14 mouse cellular contexts compared by ENCODE assay signal in genomic region chr14:7954071-7954471, GRCm38 (mm10). TPM values are rescaled to one million over a fixed set of nuclear protein-coding genes. Genes with fewer than 3 reads are reported as not detected.
DNase-seq lines count a peak whose midpoint lies in the region; ATAC-seq and TF ChIP-seq lines count a peak whose summit lies in the region.
"Had no signal": no experiment of that assay in that cellular context is flagged by ENCODE, and none has a peak within 500 bp of the region (broad histone marks: within the 10 kb centered on the region; RNA-seq: fewer than 3 reads in every experiment).

No protein-coding gene starts in this region.

- no peak for TF ChIP-seq CTCF in stomach, postnatal 0 days (IDR thresholded peaks at IDR 0.05; ENCODE audit: low read depth)

- 52% methylated on average over 6 of the region's 6 CpGs for WGBS in forebrain, embryonic 10.5 days
- WGBS in forebrain, embryonic 13.5 days: 32% methylated on average over 6 of the region's 6 CpGs
- WGBS in midbrain, embryonic 16.5 days: 40% methylated on average over 6 of the region's 6 CpGs
- 33% methylated on average over 6 of the region's 6 CpGs for WGBS in midbrain, embryonic 15.5 days
- WGBS in intestine, embryonic 14.5 days: 37% methylated on average over 6 of the region's 6 CpGs
- 27% methylated on average over 6 of the region's 6 CpGs for WGBS in stomach, postnatal 0 days

- H3K9me3 ChIP-seq in forebrain, embryonic 10.5 days: no peaks in the 10 kb centered on the region
- H3K9me3 ChIP-seq in forebrain, embryonic 13.5 days (replicated peaks): no peaks in the 10 kb centered on the region
- no peaks in the 10 kb centered on the region for H3K9me3 ChIP-seq in midbrain, embryonic 16.5 days (replicated peaks; ENCODE audit: control insufficient read depth, low read length, poor library complexity, severe bottlenecking)
- H3K9me3 ChIP-seq in midbrain, embryonic 15.5 days: no peaks in the 10 kb centered on the region
- H3K9me3 ChIP-seq in intestine, embryonic 14.5 days (ENCODE audit: control insufficient read depth, low read length): no peaks in the 10 kb centered on the region
- H3K9me3 ChIP-seq in stomach, postnatal 0 days (ENCODE audit: control insufficient read depth, low read length): no peaks in the 10 kb centered on the region
- H3K9me3 ChIP-seq: megakaryocyte, embryonic 14.5 days had no signal

- no peak for TF ChIP-seq EP300 in stomach, postnatal 0 days (optimal IDR thresholded peaks at IDR 0.05)

- peaks cover 32% of the 10 kb centered on the region for H3K36me3 ChIP-seq in forebrain, embryonic 10.5 days (replicated peaks)
- H3K36me3 ChIP-seq in forebrain, embryonic 13.5 days (ENCODE audit: poor library complexity, severe bottlenecking): peaks cover 29% of the 10 kb centered on the region
- H3K36me3 ChIP-seq in midbrain, embryonic 16.5 days (ENCODE audit: control insufficient read depth, insufficient read depth, low read length): peaks cover 15% of the 10 kb centered on the region
- H3K36me3 ChIP-seq in midbrain, embryonic 15.5 days (replicated peaks): peaks cover 5% of the 10 kb centered on the region; the same call in 1 of the 2 replicates
- H3K36me3 ChIP-seq in intestine, embryonic 14.5 days (ENCODE audit: control insufficient read depth, insufficient read depth, low read length): peaks cover 27% of the 10 kb centered on the region
- peaks cover 3% of the 10 kb centered on the region for H3K36me3 ChIP-seq in stomach, postnatal 0 days (ENCODE audit: control insufficient read depth, insufficient read depth, low read length)

- H3K27me3 ChIP-seq in forebrain, embryonic 10.5 days (ENCODE audit: poor library complexity, severe bottlenecking): no peaks in the 10 kb centered on the region
- H3K27me3 ChIP-seq in forebrain, embryonic 13.5 days: no peaks in the 10 kb centered on the region
- H3K27me3 ChIP-seq in midbrain, embryonic 16.5 days (ENCODE audit: control insufficient read depth, insufficient read depth, low read depth, low read length): no peaks in the 10 kb centered on the region
- H3K27me3 ChIP-seq in midbrain, embryonic 15.5 days (replicated peaks): no peaks in the 10 kb centered on the region
- no peaks in the 10 kb centered on the region for H3K27me3 ChIP-seq in intestine, embryonic 14.5 days (replicated peaks; ENCODE audit: control insufficient read depth, insufficient read depth, low read length)
- no peaks in the 10 kb centered on the region for H3K27me3 ChIP-seq in stomach, postnatal 0 days (ENCODE audit: control insufficient read depth, insufficient read depth, low read length)

- peaks cover 36% of the 10 kb centered on the region for H3K4me1 ChIP-seq in forebrain, embryonic 10.5 days
- peaks cover 20% of the 10 kb centered on the region; the same call in 1 of the 2 replicates for H3K4me1 ChIP-seq in forebrain, embryonic 13.5 days
- H3K4me1 ChIP-seq in midbrain, embryonic 16.5 days (ENCODE audit: control insufficient read depth, insufficient read depth, low read length): no peaks in the 10 kb centered on the region
- no peaks in the 10 kb centered on the region for H3K4me1 ChIP-seq in midbrain, embryonic 15.5 days
- H3K4me1 ChIP-seq in intestine, embryonic 14.5 days (replicated peaks; ENCODE audit: control insufficient read depth, insufficient read depth, low read length): peaks cover 11% of the 10 kb centered on the region
- peaks cover 6% of the 10 kb centered on the region; the same call in 1 of the 2 replicates for H3K4me1 ChIP-seq in stomach, postnatal 0 days (replicated peaks; ENCODE audit: control insufficient read depth, insufficient read depth)

- H3K4me2 ChIP-seq in forebrain, embryonic 13.5 days: no peak overlapping the region
- no peak overlapping the region for H3K4me2 ChIP-seq in midbrain, embryonic 16.5 days (ENCODE audit: low read length)
- no peak overlapping the region for H3K4me2 ChIP-seq in midbrain, embryonic 15.5 days
- H3K4me2 ChIP-seq in intestine, embryonic 14.5 days (ENCODE audit: low read length): no peak overlapping the region
- no peak overlapping the region for H3K4me2 ChIP-seq in stomach, postnatal 0 days (replicated peaks; ENCODE audit: low read depth)

- H3K4me3 ChIP-seq in forebrain, embryonic 10.5 days: no peak overlapping the region
- no peak overlapping the region for H3K4me3 ChIP-seq in forebrain, embryonic 13.5 days
- H3K4me3 ChIP-seq in midbrain, embryonic 16.5 days (ENCODE audit: low read depth, low read length): no peak overlapping the region
- H3K4me3 ChIP-seq in midbrain, embryonic 15.5 days: no peak overlapping the region
- H3K4me3 ChIP-seq in intestine, embryonic 14.5 days (ENCODE audit: low read depth, low read length): no peak overlapping the region
- H3K4me3 ChIP-seq in stomach, postnatal 0 days (ENCODE audit: low read depth, low read length): no peak overlapping the region
- H3K4me3 ChIP-seq: megakaryocyte, embryonic 14.5 days had no signal

- peak overlapping the region; percentile 74 for H3K27ac ChIP-seq in forebrain, embryonic 10.5 days
- H3K27ac ChIP-seq in forebrain, embryonic 13.5 days: no peak overlapping the region
- H3K27ac ChIP-seq in midbrain, embryonic 16.5 days (ENCODE audit: low read length): peak overlapping the region; percentile 28; the same call in 1 of the 2 replicates
- no peak overlapping the region for H3K27ac ChIP-seq in midbrain, embryonic 15.5 days
- H3K27ac ChIP-seq in intestine, embryonic 14.5 days (ENCODE audit: low read depth): peak overlapping the region; percentile 47
- peak overlapping the region; percentile 50 for H3K27ac ChIP-seq in stomach, postnatal 0 days (replicated peaks)

- DNase-seq in forebrain, embryonic 10.5 days (ENCODE audit: extremely low spot score, low spot score): no peak
- no peak for DNase-seq in intestine, embryonic 14.5 days (ENCODE audit: low spot score)
- DNase-seq in stomach, postnatal 0 days (ENCODE audit: low spot score): peak; percentile 60
- DNase-seq in frontal cortex, postnatal 25 days (ENCODE audit: low spot score in 2 of 2): no peak
- DNase-seq in cerebellum, adult 18-20 months: no peak
- DNase-seq: cerebellum, postnatal 36 days; gastrocnemius, postnatal 36 days; layer of hippocampus, postnatal 36 days had no signal

- ATAC-seq in forebrain, embryonic 13.5 days: no peak
- ATAC-seq in midbrain, embryonic 16.5 days: no peak
- ATAC-seq in midbrain, embryonic 15.5 days (replicated peaks): no peak
- peak; percentile 73 for ATAC-seq in intestine, embryonic 14.5 days (replicated peaks; ENCODE audit: low FRiP score, low TSS enrichment, low read depth)
- peak; percentile 44 for ATAC-seq in stomach, postnatal 0 days (ENCODE audit: low FRiP score, low TSS enrichment)

- H3K9ac ChIP-seq in forebrain, embryonic 13.5 days: no peak overlapping the region
- no peak overlapping the region for H3K9ac ChIP-seq in midbrain, embryonic 16.5 days (ENCODE audit: low read depth, low read length)
- H3K9ac ChIP-seq in midbrain, embryonic 15.5 days: no peak overlapping the region
- no peak overlapping the region for H3K9ac ChIP-seq in intestine, embryonic 14.5 days (ENCODE audit: low read length)
- no peak overlapping the region for H3K9ac ChIP-seq in stomach, postnatal 0 days (ENCODE audit: low read length)

RNA-seq across cellular contexts. Expression of gene Gm45521, which starts 3.0 kb away (rescaled TPM):
- polyA plus RNA-seq in forebrain, embryonic 10.5 days (2016; fragmentation: Nextera tagmentation; extraction: Ambion mirVana): 0.22 and 0.32 TPM in 2 replicates
- not detected in 2 replicates for polyA plus RNA-seq in forebrain, embryonic 13.5 days (2015; fragmentation: Nextera tagmentation; extraction: Ambion mirVana)
- polyA plus RNA-seq in midbrain, embryonic 16.5 days (2015; fragmentation: Nextera tagmentation; extraction: Ambion mirVana): 0.48 and 0.99 TPM in 2 replicates
- polyA plus RNA-seq in midbrain, embryonic 15.5 days (2015; fragmentation: Nextera tagmentation; extraction: Ambion mirVana): 0.71 TPM in 1 of 2 replicates, not detected in the other
- 0.38 TPM in 1 of 2 replicates, not detected in the other for polyA plus RNA-seq in intestine, embryonic 14.5 days (2014; fragmentation: Nextera tagmentation; extraction: Ambion mirVana)
- polyA plus RNA-seq in stomach, postnatal 0 days (2015; fragmentation: Nextera tagmentation; extraction: Ambion mirVana): not detected in 2 replicates
- polyA plus RNA-seq: C2C12; urinary bladder, adult 2 months had no signal

RNA-seq across cellular contexts. Expression of gene Dnase1l3, which starts 40.3 kb away (rescaled TPM):
- polyA plus RNA-seq in forebrain, embryonic 10.5 days (2016; fragmentation: Nextera tagmentation; extraction: Ambion mirVana): not detected in 2 replicates
- 0.04 TPM in 1 of 2 replicates, not detected in the other for polyA plus RNA-seq in forebrain, embryonic 13.5 days (2015; fragmentation: Nextera tagmentation; extraction: Ambion mirVana)
- 0.04 and 0.07 TPM in 2 replicates for polyA plus RNA-seq in midbrain, embryonic 16.5 days (2015; fragmentation: Nextera tagmentation; extraction: Ambion mirVana)
- polyA plus RNA-seq in midbrain, embryonic 15.5 days (2015; fragmentation: Nextera tagmentation; extraction: Ambion mirVana): 0.04 and 0.06 TPM in 2 replicates
- 1.1 TPM in 2 replicates for polyA plus RNA-seq in intestine, embryonic 14.5 days (2014; fragmentation: Nextera tagmentation; extraction: Ambion mirVana)
- polyA plus RNA-seq in stomach, postnatal 0 days (2015; fragmentation: Nextera tagmentation; extraction: Ambion mirVana): 3.7 and 3.8 TPM in 2 replicates
- polyA plus RNA-seq: C2C12 had no signal

RNA-seq across cellular contexts. Expression of gene Abhd6, which starts 48.6 kb away (rescaled TPM):
- 18.6 and 20.2 TPM in 2 replicates for polyA plus RNA-seq in forebrain, embryonic 10.5 days (2016; fragmentation: Nextera tagmentation; extraction: Ambion mirVana)
- polyA plus RNA-seq in forebrain, embryonic 13.5 days (2015; fragmentation: Nextera tagmentation; extraction: Ambion mirVana): 25.9 and 29.8 TPM in 2 replicates
- polyA plus RNA-seq in midbrain, embryonic 16.5 days (2015; fragmentation: Nextera tagmentation; extraction: Ambion mirVana): 42.8 and 42.9 TPM in 2 replicates
- 39.1 and 40.0 TPM in 2 replicates for polyA plus RNA-seq in midbrain, embryonic 15.5 days (2015; fragmentation: Nextera tagmentation; extraction: Ambion mirVana)
- polyA plus RNA-seq in intestine, embryonic 14.5 days (2014; fragmentation: Nextera tagmentation; extraction: Ambion mirVana): 15.5 and 19.5 TPM in 2 replicates
- polyA plus RNA-seq in stomach, postnatal 0 days (2015; fragmentation: Nextera tagmentation; extraction: Ambion mirVana): 90.2 and 91.7 TPM in 2 replicates

Comparison
In these comparisons a context has a peak if more than half of its experiments do, and no peak if none do; other contexts are left out.
1. H3K27ac ChIP-seq: peak in forebrain, embryonic 10.5 days (single experiment), midbrain, embryonic 16.5 days (single experiment), intestine, embryonic 14.5 days (single experiment) and stomach, postnatal 0 days (single experiment); none in forebrain, embryonic 13.5 days (single experiment) and midbrain, embryonic 15.5 days (single experiment).
2. ATAC-seq: peak in intestine, embryonic 14.5 days (single experiment) and stomach, postnatal 0 days (single experiment); none in forebrain, embryonic 13.5 days (single experiment), midbrain, embryonic 16.5 days (single experiment) and midbrain, embryonic 15.5 days (single experiment).